Mouse (Mus musculus): Measurements from ENCODE around the gene Wdr95. TPM values are rescaled to one million over a fixed set of nuclear protein-coding genes. Genes with fewer than 3 reads are reported as not detected.
A peak's percentile ranks its signal among the peaks of the same experiment; 100 is the strongest.

Gene Wdr95
- polyA plus RNA-seq, 1 experiment from 2014 or later: 0.84 TPM

DNA sequence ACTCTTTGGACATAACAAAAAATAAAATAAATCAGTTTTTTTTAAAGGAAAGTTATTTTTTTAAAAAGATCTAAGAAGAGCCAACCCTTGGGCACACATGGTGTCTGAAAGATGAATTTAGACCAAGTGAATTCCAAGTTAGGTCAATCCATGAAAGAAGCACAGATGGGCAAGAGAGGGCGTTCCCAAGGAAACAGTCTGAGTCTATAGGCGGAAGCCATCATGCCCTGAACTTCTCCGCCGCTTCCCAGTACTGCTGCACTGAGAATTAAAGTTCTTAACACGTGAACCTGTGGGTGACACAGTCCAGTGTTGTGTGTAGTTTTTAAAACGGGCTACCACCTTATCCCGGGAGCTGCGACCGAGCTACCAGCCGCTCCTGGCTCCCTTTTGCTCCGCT, 24.9 kb downstream of the Wdr95 start:
- no peaks in the 10 kb centered on the region for H3K36me3 ChIP-seq
- no peak overlapping the region for H3K9ac ChIP-seq
- no peak overlapping the region for H3K27ac ChIP-seq
- H3K27me3 ChIP-seq: no peaks in the 10 kb centered on the region
- H3K4me2 ChIP-seq: no peak overlapping the region
- 94% methylated on average over 11 of the region's 11 CpGs for WGBS
- H3K9me3 ChIP-seq: peaks cover under 1% of the 10 kb centered on the region; the same call in 1 of the 2 replicates
- no peak overlapping the region for H3K4me3 ChIP-seq
- H3K4me1 ChIP-seq (replicated peaks): no peaks in the 10 kb centered on the region
- no peak for ATAC-seq (ENCODE audit: low FRiP score)

DNA sequence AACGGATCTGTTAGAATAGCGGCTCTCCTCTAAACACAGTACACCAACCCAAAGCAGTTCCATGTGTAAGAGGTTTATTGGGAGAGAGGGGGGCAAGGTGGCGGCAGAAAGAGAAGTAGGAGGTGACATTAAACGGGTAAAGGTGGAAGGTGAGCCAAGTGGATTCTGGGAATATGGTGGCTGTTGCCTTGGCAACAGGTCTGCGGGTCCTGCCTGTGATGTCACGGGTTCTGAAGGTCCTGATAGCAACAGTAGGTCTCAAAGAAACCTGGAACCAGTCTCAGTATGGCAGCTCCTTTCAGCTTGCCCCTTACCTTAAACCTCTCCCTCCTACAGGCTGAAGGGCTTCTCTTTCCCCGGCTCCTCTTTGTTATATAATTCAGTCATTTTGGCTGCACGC, 25.9 kb downstream of the Wdr95 start:
- Histone ChIP-seq H3K9me3 (no peaks in the 10 kb centered on the region), H3K27me3 (no peaks in the 10 kb centered on the region), H3K4me2 (no peak overlapping the region), H3K4me1 (replicated peaks) (no peaks in the 10 kb centered on the region), H3K27ac (no peak overlapping the region), H3K36me3 (no peaks in the 10 kb centered on the region), H3K4me3 (no peak overlapping the region), H3K9ac (no peak overlapping the region)
- WGBS: 92% methylated on average over 8 of the region's 8 CpGs
- no peak for ATAC-seq (ENCODE audit: low FRiP score)

DNA sequence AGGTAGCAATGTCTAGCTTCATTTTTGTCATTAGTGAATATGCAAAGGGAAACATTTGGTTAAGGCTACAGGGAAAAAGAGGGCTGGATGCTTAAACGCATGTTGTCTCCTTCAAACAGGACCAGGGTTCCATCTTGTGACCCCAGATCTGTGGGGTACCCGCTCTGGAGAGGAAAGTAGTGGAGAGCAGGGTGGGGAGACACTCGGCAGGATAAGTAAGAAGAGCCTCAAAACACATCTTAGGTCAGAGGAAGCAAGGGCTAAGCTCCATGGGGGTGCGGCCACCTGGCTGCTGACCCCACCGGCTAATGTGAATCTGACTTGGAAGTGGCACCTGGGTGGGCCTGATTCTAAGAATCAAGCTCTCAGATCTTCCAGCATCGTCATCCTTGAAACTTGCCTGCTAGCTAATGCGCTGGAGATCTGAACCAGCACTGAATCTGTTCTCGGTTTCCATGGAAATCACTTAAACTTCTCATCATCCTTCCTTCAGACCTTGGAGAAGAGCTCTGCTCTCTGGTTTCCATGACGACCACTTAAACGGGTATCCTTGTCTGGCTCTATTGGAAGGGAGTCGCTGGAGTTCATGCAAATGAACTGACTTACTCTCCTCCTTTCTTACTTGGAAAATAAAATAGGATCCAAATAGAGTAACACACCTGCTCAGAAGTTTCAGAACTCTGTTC, 32.6 kb downstream of the Wdr95 start:
- Histone ChIP-seq H3K4me3 (no peak overlapping the region), H3K4me2 (no peak overlapping the region), H3K27ac (peak overlapping the region; percentile 73), H3K27me3 (no peaks in the 10 kb centered on the region), H3K9me3 (no peaks in the 10 kb centered on the region), H3K9ac (no peak overlapping the region), H3K36me3 (no peaks in the 10 kb centered on the region), H3K4me1 (replicated peaks) (peaks cover 27% of the 10 kb centered on the region)
- ATAC-seq (ENCODE audit: low FRiP score): peak; percentile 82; the same call in 1 of the 2 replicates
- WGBS: 43% methylated on average over 11 of the region's 11 CpGs

DNA sequence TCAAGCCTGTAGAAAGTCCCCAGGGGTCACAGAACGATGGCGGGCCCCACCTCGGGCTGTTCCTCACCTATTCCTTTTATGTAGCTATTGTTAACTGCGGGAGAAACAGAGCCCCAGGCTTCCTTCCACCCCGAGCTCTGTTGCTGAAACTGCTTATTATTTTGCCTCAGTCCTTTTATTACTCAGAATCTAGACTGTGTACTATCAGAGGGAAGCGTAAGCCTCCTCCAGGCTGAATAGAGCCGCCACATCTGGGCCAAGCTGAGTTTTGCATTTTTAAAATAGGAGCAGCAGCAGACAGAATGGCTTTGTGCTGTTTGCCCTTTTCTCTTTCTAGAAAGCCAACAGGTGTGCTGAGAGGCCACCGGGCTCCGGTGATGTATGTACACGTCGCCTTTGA, 37.5 kb downstream of the Wdr95 start:
- no peak overlapping the region for H3K4me3 ChIP-seq
- H3K9ac ChIP-seq: no peak overlapping the region
- H3K9me3 ChIP-seq: no peaks in the 10 kb centered on the region
- H3K27ac ChIP-seq: no peak overlapping the region
- no peak for ATAC-seq (ENCODE audit: low FRiP score)
- H3K4me1 ChIP-seq (replicated peaks): peaks cover 28% of the 10 kb centered on the region
- H3K36me3 ChIP-seq: no peaks in the 10 kb centered on the region
- no peak overlapping the region for H3K4me2 ChIP-seq
- 45% methylated on average over 11 of the region's 11 CpGs for WGBS
- H3K27me3 ChIP-seq: no peaks in the 10 kb centered on the region

DNA sequence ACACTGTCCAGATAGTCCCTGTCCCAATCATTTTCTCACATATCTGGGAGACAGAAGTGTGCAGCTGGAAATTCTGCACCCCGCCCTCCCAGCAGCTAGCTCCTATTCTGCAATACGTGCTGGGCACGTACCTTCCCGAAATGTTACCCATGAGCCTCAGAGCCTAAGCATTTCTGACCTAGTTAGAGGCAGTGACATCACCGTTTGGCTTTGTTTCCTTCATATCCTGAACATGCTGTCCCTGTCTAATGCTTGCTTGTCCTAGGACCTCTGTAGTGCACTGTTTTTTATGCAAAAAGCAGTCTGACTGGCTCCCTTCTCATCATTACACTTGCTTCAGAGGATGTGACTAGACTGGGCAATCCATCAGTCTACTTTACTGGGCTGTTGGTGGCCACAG, 38.5 kb downstream of the Wdr95 start:
- Histone ChIP-seq H3K9ac (no peak overlapping the region), H3K9me3 (no peaks in the 10 kb centered on the region), H3K4me3 (no peak overlapping the region), H3K4me1 (replicated peaks) (peaks cover 19% of the 10 kb centered on the region), H3K4me2 (no peak overlapping the region), H3K36me3 (no peaks in the 10 kb centered on the region), H3K27ac (no peak overlapping the region), H3K27me3 (no peaks in the 10 kb centered on the region)
- 78% methylated on average over 5 of the region's 5 CpGs for WGBS
- no peak for ATAC-seq (ENCODE audit: low FRiP score)

DNA sequence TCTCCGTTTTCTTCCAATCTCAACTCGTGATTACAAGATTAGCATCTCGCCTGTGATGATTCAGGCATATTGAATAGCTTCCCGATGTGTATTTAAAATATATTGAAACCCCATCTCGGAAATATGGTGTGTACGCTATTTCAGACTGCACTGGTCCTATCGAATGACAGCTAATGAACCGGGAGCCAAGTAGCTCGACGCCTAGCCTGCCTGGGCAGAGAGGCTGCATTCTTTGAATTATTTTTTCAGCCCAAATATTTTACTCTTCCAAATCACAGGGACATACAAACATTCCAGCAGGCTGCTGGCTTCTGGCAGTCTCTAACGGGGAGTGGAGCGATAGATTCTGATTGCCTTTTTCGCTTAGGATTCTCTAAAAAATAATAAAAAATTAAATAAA, 40.5 kb downstream of the Wdr95 start:
- H3K4me3 ChIP-seq: no peak overlapping the region
- H3K9me3 ChIP-seq: no peaks in the 10 kb centered on the region
- no peak overlapping the region for H3K4me2 ChIP-seq
- no peak overlapping the region for H3K27ac ChIP-seq
- H3K36me3 ChIP-seq: no peaks in the 10 kb centered on the region
- no peak overlapping the region for H3K9ac ChIP-seq
- ATAC-seq (ENCODE audit: low FRiP score): no peak
- 86% methylated on average over 13 of the region's 13 CpGs for WGBS
- H3K4me1 ChIP-seq (replicated peaks): peaks cover 14% of the 10 kb centered on the region
- no peaks in the 10 kb centered on the region for H3K27me3 ChIP-seq

DNA sequence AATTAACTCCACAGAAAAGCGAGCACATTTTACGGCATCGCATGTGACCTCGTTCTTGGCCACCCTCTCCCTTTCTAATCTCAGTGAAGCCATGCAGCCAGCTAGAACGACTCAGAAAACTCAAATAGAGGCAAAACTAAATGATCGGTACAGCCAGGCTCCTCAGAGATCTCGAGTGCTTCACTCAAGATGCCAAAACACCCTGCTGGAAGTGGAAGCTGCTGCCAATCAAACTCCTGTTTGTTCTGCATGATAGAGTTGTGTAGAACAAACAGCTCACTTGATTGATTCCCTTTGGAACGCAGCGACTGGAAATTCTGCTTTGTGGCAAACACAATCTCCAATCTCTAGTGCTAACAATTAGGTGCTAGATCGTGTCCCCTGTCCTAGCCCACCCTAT, 48.5 kb downstream of the Wdr95 start:
- Histone ChIP-seq H3K27me3 (no peaks in the 10 kb centered on the region), H3K36me3 (no peaks in the 10 kb centered on the region), H3K27ac (no peak overlapping the region), H3K9me3 (no peaks in the 10 kb centered on the region), H3K9ac (peak overlapping the region; percentile 39; the same call in 1 of the 2 replicates), H3K4me3 (no peak overlapping the region), H3K4me1 (replicated peaks) (peaks cover 17% of the 10 kb centered on the region), H3K4me2 (no peak overlapping the region)
- no peak for ATAC-seq (ENCODE audit: low FRiP score)
- WGBS: 51% methylated on average over 10 of the region's 10 CpGs

DNA sequence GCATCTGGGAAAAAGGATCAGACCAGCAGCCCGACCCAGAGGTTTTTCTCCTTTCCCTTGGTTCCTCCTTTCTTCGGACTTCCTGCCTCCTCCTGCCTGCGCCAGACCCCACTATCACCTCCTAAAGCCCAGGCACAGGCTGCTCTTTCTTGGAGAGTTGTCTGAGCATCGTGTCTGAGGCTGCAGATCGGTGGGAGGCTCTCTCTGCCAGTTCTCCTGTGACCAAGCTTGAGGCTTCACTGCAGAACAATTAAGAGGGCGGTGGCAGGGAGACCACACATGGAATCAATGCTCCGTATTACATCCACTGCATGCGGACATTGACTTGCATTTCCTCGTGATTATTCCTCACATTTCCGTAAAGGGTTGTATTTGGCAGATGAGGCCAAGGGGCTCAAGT, 49.0 kb downstream of the Wdr95 start:
- Histone ChIP-seq H3K27ac (peak overlapping the region; percentile 48; the same call in 1 of the 2 replicates), H3K27me3 (no peaks in the 10 kb centered on the region)
- no peak for ATAC-seq (ENCODE audit: low FRiP score)

DNA sequence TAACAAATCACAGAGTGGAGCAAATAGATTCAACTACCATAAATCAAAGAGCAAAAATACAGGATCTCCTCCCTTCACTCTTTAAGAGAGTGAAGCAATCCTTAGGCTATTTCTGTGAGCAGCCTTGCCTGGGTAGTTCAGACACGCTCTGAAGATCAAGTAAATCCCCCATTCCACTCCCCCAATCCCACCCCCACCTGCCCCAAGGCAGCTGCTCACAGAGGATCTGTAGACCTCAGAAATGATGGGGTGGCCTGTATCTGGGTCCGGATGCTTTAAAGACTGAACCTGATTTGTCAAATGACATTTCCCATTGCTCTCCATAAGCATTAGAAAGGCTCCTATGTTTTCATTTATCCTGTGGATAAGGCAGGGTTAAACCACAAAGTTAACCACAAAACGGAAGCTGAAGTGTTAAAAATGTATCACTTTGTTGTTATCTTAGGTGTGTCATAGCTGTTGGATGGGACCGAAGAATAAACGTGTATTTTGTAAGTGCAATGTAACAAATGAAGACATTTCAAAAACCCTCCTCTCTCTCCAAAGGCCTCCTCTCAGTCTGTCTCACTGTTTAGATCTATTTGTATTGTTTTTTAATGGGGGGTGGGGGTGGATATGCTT, 54.3 kb downstream of the Wdr95 start:
- Histone ChIP-seq H3K4me2 (no peak overlapping the region), H3K4me3 (no peak overlapping the region), H3K27me3 (no peaks in the 10 kb centered on the region), H3K9ac (no peak overlapping the region), H3K4me1 (replicated peaks) (peaks cover 6% of the 10 kb centered on the region), H3K9me3 (no peaks in the 10 kb centered on the region), H3K36me3 (no peaks in the 10 kb centered on the region), H3K27ac (no peak overlapping the region)
- no peak for ATAC-seq (ENCODE audit: low FRiP score)
- WGBS: 70% methylated on average over 5 of the region's 5 CpGs

More for the DNA sequence above, 49.0 kb downstream of the Wdr95 start:
- no peaks in the 10 kb centered on the region for H3K36me3 ChIP-seq
- no peak overlapping the region for H3K4me2 ChIP-seq
- peaks cover 17% of the 10 kb centered on the region for H3K4me1 ChIP-seq (replicated peaks)
- no peaks in the 10 kb centered on the region for H3K9me3 ChIP-seq
- no peak overlapping the region for H3K4me3 ChIP-seq
- WGBS: 24% methylated on average over 10 of the region's 10 CpGs
- peak overlapping the region; percentile 39; the same call in 1 of the 2 replicates for H3K9ac ChIP-seq

DNA sequence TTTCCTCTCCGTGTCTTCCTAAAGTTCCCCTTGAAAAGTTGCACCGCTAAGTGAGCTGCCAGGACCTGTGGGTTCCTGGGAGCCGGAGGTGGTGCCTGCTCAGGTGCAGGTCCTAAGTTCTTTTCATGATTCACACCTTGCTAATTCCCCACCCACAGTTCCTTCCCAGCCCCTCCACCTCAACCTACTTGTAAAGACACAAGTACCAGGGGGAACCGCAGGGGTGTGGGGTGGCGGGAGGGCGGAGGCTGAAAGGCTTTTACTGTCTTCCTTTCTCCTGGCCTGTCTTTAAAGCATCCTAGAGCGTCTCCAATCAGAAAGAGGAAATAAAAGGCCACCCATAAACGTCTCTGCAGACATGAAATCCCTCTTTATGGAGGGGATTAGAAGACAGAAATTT, 55.0 kb downstream of the Wdr95 start:
- 37% methylated on average over 8 of the region's 8 CpGs for WGBS
- Histone ChIP-seq H3K9ac (no peak overlapping the region), H3K9me3 (no peaks in the 10 kb centered on the region), H3K4me2 (no peak overlapping the region), H3K36me3 (no peaks in the 10 kb centered on the region), H3K27me3 (no peaks in the 10 kb centered on the region), H3K27ac (no peak overlapping the region), H3K4me1 (replicated peaks) (0 out of 2 replicates have a peak, but pooled peaks cover 3% of the 10 kb centered on the region), H3K4me3 (no peak overlapping the region)
- ATAC-seq (ENCODE audit: low FRiP score): no peak

DNA sequence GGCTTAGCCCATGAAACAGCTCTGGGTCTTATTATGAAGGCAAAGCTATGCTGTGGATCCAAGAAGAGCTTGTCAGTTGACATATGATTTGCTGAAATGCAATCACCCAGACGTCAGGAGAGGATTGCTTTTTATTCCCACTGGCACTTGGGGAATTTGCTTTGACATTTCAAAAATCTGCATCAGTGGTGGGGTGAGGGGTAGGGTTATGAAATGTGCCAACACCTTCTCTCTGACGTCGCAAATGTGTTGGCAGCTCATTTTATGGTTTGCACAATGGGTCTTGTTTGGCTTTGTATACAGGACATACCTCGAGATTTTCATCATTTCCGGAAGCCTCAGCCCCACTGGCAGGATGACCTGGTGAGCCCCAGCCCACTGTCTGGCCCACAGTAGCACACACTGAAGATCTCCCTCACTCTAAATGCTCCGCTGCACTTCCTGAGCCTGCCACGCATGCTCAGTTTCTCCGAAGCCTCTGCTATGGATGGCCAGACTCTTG, 55.7 kb downstream of the Wdr95 start:
- H3K9ac ChIP-seq: no peak overlapping the region
- no peak overlapping the region for H3K4me3 ChIP-seq
- H3K27me3 ChIP-seq: no peaks in the 10 kb centered on the region
- no peaks in the 10 kb centered on the region for H3K36me3 ChIP-seq
- no peak overlapping the region; the same call in none of the 2 replicates for H3K27ac ChIP-seq
- no peak overlapping the region for H3K4me2 ChIP-seq
- ATAC-seq (ENCODE audit: low FRiP score): no peak
- H3K9me3 ChIP-seq: no peaks in the 10 kb centered on the region
- H3K4me1 ChIP-seq (replicated peaks): 0 out of 2 replicates have a peak, but pooled peaks cover 3% of the 10 kb centered on the region
- WGBS: 68% methylated on average over 8 of the region's 8 CpGs

DNA sequence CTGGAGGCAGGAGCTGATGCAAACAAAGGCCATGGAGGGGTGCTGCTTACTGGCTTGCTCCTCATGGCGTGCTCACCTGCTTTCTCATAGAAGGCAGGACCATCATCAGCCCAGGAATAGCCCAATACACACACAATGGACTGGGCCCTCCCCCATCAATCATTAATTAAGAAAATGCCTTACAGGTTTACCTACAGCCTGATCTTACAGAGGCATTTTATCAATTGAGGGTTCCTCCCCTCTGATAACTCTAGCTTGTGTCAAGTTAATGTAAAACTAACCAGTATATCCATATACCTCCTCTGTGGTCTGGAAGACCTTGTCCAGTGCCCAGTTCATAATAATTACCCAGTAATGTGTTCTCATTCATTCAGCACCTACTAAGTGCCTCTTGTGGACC, 56.8 kb downstream of the Wdr95 start:
- no peak for ATAC-seq (ENCODE audit: low FRiP score)
- H3K4me2 ChIP-seq: no peak overlapping the region
- 0 out of 2 replicates have a peak, but pooled peaks cover 3% of the 10 kb centered on the region for H3K4me1 ChIP-seq (replicated peaks)
- no peak overlapping the region for H3K4me3 ChIP-seq
- H3K27me3 ChIP-seq: no peaks in the 10 kb centered on the region
- no peak overlapping the region for H3K9ac ChIP-seq
- H3K9me3 ChIP-seq: no peaks in the 10 kb centered on the region
- H3K36me3 ChIP-seq: no peaks in the 10 kb centered on the region
- 95% methylated on average over 1 of the region's 1 CpGs for WGBS
- H3K27ac ChIP-seq: no peak overlapping the region

DNA sequence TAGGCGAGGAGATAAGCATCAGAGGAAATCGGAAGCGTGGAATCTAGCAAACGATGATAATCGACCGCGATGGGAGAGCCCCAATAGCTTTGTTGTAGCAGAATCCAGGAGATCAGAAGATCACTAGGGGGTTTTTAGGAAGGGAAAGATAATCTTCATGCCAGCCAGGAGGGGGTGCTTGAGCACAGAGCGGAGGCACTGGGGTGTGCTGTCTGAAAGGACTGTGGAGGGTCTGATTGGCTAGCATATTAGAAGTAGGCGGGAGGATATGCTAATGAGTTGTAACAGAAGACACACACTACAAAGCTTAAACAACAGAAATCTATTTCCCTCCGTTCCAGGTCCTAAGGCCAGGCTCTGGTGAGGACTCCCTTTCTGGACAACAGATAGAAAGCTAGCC, 57.4 kb downstream of the Wdr95 start:
- no peak for ATAC-seq (ENCODE audit: low FRiP score)
- H3K36me3 ChIP-seq: no peaks in the 10 kb centered on the region
- H3K9ac ChIP-seq: no peak overlapping the region
- H3K4me2 ChIP-seq: no peak overlapping the region
- H3K4me1 ChIP-seq (replicated peaks): 0 out of 2 replicates have a peak, but pooled peaks cover 3% of the 10 kb centered on the region
- H3K9me3 ChIP-seq: no peaks in the 10 kb centered on the region
- WGBS: 67% methylated on average over 10 of the region's 10 CpGs
- H3K4me3 ChIP-seq: no peak overlapping the region
- no peaks in the 10 kb centered on the region for H3K27me3 ChIP-seq
- H3K27ac ChIP-seq: no peak overlapping the region

Measured in hindbrain, embryonic 13.5 days (tissue).